Mouse (Mus musculus) right cerebral cortex, postnatal 25 days (tissue): ENCODE measurements around the gene Flt3l.
"Not testable (repeated sequence)": the region's sequence is repeated elsewhere in the genome, so short reads cannot be mapped to it uniquely, and the experiment has no call there.

Source experiments
- DNase-seq: peaks from one replicate; pipeline ENCODE4 v3.0.0; 2022

Gene Flt3l

GRCm38 (mm10) chr7:45122561-45123185 lies 13.6 kb downstream of the Flt3l start:
- DNase-seq, result no peak

- DNase-seq, result no peak
Measured at GRCm38 (mm10) chr7:45121966-45122365, 14.3 kb downstream of the Flt3l start.

- no peak for DNase-seq
Measured at GRCm38 (mm10) chr7:45121404-45121803, 14.8 kb downstream of the Flt3l start.

GRCm38 (mm10) chr7:45119780-45120709 lies 16.2 kb downstream of the Flt3l start:
- DNase-seq, result no peak

GRCm38 (mm10) chr7:45118336-45118735 lies 17.9 kb downstream of the Flt3l start:
- no peak for DNase-seq

GRCm38 (mm10) chr7:45117566-45117965 lies 18.7 kb downstream of the Flt3l start:
- no peak for DNase-seq

GRCm38 (mm10) chr7:45113476-45113875 lies 22.8 kb downstream of the Flt3l start:
- no peak for DNase-seq

- no peak for DNase-seq
Measured at GRCm38 (mm10) chr7:45112529-45112928, 23.7 kb downstream of the Flt3l start.

- DNase-seq, result no peak
Measured at GRCm38 (mm10) chr7:45111940-45112339, 24.3 kb downstream of the Flt3l start.

GRCm38 (mm10) chr7:45110089-45110488 lies 26.1 kb downstream of the Flt3l start:
- DNase-seq, result not testable (repeated sequence)

- DNase-seq, result no peak
Measured at GRCm38 (mm10) chr7:45107052-45107645, 29.1 kb downstream of the Flt3l start.

GRCm38 (mm10) chr7:45106441-45106840 lies 29.8 kb downstream of the Flt3l start:
- no peak for DNase-seq

- no peak for DNase-seq
Measured at GRCm38 (mm10) chr7:45105491-45105890, 30.7 kb downstream of the Flt3l start.

- DNase-seq, result no peak
Measured at GRCm38 (mm10) chr7:45104941-45105340, 31.3 kb downstream of the Flt3l start.

GRCm38 (mm10) chr7:45103652-45104180 lies 32.5 kb downstream of the Flt3l start, which contains the start of gene Fcgrt:
TSS of gene Fcgrt (minus strand) at chr7:45103851.
- DNase-seq, result peak; percentile 41

GRCm38 (mm10) chr7:45102940-45103585 lies 33.2 kb downstream of the Flt3l start:
- no peak for DNase-seq

- DNase-seq, result no peak
Measured at GRCm38 (mm10) chr7:45102441-45102840, 33.8 kb downstream of the Flt3l start.

GRCm38 (mm10) chr7:45100046-45100445 lies 36.2 kb downstream of the Flt3l start:
- no peak for DNase-seq

- DNase-seq, result no peak
Measured at GRCm38 (mm10) chr7:45098541-45099240, 37.5 kb downstream of the Flt3l start.

GRCm38 (mm10) chr7:45097479-45097878 lies 38.8 kb downstream of the Flt3l start:
- DNase-seq, result no peak

- DNase-seq, result not testable (repeated sequence)
Measured at GRCm38 (mm10) chr7:45095965-45096364, 40.3 kb downstream of the Flt3l start.

GRCm38 (mm10) chr7:45095367-45095766 lies 40.9 kb downstream of the Flt3l start:
- no peak for DNase-seq
